Mouse (Mus musculus): Measurements from ENCODE around the gene Cyp4f37.

Cyp4f37 gene

DNA sequence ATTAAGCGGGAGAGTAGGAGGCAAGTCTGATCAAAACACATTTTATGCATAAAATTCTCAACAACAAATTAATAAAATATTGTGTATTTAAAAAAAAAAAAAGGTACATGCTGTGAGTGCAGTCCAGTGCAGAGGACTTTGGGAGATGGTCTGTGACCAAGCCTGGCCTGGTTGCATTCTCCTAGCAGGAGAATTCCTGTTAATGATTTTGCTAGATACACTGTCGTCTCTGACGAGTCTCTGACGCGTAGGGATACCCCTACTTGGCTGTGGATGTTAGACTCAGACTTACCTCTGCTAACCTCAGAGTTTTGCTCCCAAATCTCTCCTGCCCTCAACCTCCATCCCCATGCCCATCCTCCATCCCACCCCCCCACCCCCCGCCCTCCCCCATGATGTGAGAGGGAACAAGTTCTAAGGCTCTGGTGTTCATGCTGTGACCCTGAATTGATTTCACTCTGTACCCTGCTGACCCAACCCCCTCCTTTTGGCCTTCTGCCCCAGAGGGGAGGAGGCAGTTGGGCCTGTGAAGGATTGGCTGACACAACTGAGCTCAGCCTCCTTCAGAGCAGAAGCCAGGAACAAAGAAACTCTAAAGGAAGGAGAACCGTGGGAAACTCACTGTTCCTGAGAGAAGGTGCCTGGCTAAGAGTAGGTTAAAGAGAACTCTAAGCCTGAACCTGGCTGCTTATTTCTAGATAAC is 64.1 kb downstream of the Cyp4f37 start, which contains the start of gene Cyp4f15:
Gene Cyp4f15, plus strand, starts transcription at position 580 of the 703 bp plus-strand sequence.
- no peak for DNase-seq (ENCODE audit: low spot score)
